In the genomic region with DNA sequence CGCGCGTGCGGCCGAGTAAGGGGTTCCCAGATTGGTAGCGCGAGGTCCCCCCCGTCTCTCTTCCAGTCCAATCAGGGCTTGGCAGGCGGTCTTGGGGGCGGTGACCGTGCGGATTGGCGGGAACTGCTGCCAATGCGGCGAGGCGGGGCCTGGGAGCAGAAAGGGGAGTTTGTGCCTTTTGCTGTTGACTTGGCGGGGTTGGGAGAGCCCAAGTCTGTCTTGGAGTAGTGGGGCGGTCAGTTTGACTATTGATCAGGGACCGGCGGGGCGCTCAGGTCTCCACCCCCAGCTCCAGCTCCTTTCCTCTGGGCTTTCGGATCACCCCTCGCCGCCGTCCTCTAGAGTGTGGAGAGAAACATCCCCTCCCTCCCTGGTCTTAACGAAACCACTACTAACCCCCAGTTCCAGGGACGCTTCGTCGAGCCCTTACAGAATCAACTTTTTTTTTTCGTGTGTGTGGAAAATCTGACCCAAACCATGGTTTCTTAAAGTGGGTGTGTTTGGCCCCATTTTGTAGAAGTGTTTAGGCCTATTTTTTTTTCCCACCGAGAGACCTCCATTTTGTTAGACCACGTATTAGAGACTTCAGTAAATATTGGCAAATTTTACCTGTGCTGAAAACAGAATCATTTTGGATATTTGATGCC, we compare ENCODE assay signal across 7 mouse cellular contexts. TPM values are rescaled to one million over a fixed set of nuclear protein-coding genes. Genes with fewer than 3 reads are reported as not detected.
A peak's percentile ranks its signal among the peaks of the same experiment; 100 is the strongest.
DNase-seq lines count a peak whose midpoint lies in the region; ATAC-seq lines count a peak whose summit lies in the region.

No protein-coding gene starts in this region.

- peak overlapping the region; percentile 47 for H3K4me2 ChIP-seq in embryonic facial prominence, embryonic 11.5 days (ENCODE audit: low read depth, low read length)
- peak overlapping the region; percentile 41; the same call in 1 of the 2 replicates for H3K4me2 ChIP-seq in limb, embryonic 11.5 days (ENCODE audit: low read depth, severe bottlenecking)
- H3K4me2 ChIP-seq in midbrain, embryonic 14.5 days (ENCODE audit: low read length) = peak overlapping the region; percentile 60

- H3K27me3 ChIP-seq in embryonic facial prominence, embryonic 11.5 days (ENCODE audit: control insufficient read depth, insufficient read depth, low read length) = no peaks in the 10 kb centered on the region
- no peaks in the 10 kb centered on the region for H3K27me3 ChIP-seq in limb, embryonic 11.5 days (ENCODE audit: control insufficient read depth, insufficient read depth, low read length)
- no peaks in the 10 kb centered on the region for H3K27me3 ChIP-seq in midbrain, embryonic 14.5 days (ENCODE audit: control insufficient read depth, insufficient read depth, low read length)

- H3K27ac ChIP-seq in embryonic facial prominence, embryonic 11.5 days (replicated peaks; ENCODE audit: low read depth, low read length) = peak overlapping the region; percentile 97
- H3K27ac ChIP-seq in limb, embryonic 11.5 days (replicated peaks; ENCODE audit: low read depth, low read length) = peak overlapping the region; percentile 97
- peak overlapping the region; percentile 99 for H3K27ac ChIP-seq in midbrain, embryonic 14.5 days (replicated peaks; ENCODE audit: low read depth, low read length)

- peak overlapping the region; percentile 76 for H3K4me3 ChIP-seq in embryonic facial prominence, embryonic 11.5 days (ENCODE audit: low read depth, low read length)
- peak overlapping the region; percentile 70 for H3K4me3 ChIP-seq in limb, embryonic 11.5 days (ENCODE audit: low read depth, low read length)
- H3K4me3 ChIP-seq in midbrain, embryonic 14.5 days (replicated peaks; ENCODE audit: low read depth, low read length) = peak overlapping the region; percentile 69

- peak overlapping the region; percentile 90 for H3K9ac ChIP-seq in embryonic facial prominence, embryonic 11.5 days (replicated peaks; ENCODE audit: low read length)
- H3K9ac ChIP-seq in limb, embryonic 11.5 days (ENCODE audit: low read length) = peak overlapping the region; percentile 90
- H3K9ac ChIP-seq in midbrain, embryonic 14.5 days (replicated peaks; ENCODE audit: low read length) = peak overlapping the region; percentile 91

- peaks cover 3% of the 10 kb centered on the region; the same call in 1 of the 2 replicates for H3K36me3 ChIP-seq in embryonic facial prominence, embryonic 11.5 days (replicated peaks; ENCODE audit: control insufficient read depth, insufficient read depth, low read depth, low read length)
- H3K36me3 ChIP-seq in limb, embryonic 11.5 days (ENCODE audit: control insufficient read depth, insufficient read depth, low read length) = no peaks in the 10 kb centered on the region; the same call in 1 of the 2 replicates
- no peaks in the 10 kb centered on the region for H3K36me3 ChIP-seq in midbrain, embryonic 14.5 days (ENCODE audit: control insufficient read depth, insufficient read depth, low read length)

- ATAC-seq in embryonic facial prominence, embryonic 11.5 days (replicated peaks; ENCODE audit: insufficient number of reproducible peaks, low FRiP score, low TSS enrichment, low read depth) = peak; percentile 95
- peak; percentile 78 for ATAC-seq in granulocyte monocyte progenitor cell, adult 5-6 weeks (replicated peaks; ENCODE audit: poor library complexity, severe bottlenecking)
- ATAC-seq in limb, embryonic 11.5 days (ENCODE audit: insufficient number of reproducible peaks, low FRiP score, low TSS enrichment, low read depth) = peak; percentile 95
- ATAC-seq in midbrain, embryonic 14.5 days (ENCODE audit: low FRiP score, low TSS enrichment) = peak; percentile 93

- 0% methylated on average over 31 of the region's 32 CpGs for WGBS in embryonic facial prominence, embryonic 11.5 days
- under 1% methylated on average over 31 of the region's 32 CpGs for WGBS in limb, embryonic 11.5 days
- WGBS in midbrain, embryonic 14.5 days = under 1% methylated on average over 32 of the region's 32 CpGs

- H3K4me1 ChIP-seq in embryonic facial prominence, embryonic 11.5 days (ENCODE audit: control insufficient read depth, insufficient read depth, low read length) = no peaks in the 10 kb centered on the region
- H3K4me1 ChIP-seq in limb, embryonic 11.5 days (ENCODE audit: control insufficient read depth, insufficient read depth, low read length) = no peaks in the 10 kb centered on the region
- peaks cover 7% of the 10 kb centered on the region; the same call in 1 of the 2 replicates for H3K4me1 ChIP-seq in midbrain, embryonic 14.5 days (ENCODE audit: control insufficient read depth, insufficient read depth, low read length)

- DNase-seq in adrenal gland, postnatal 14 days = peak; percentile 99
- DNase-seq in embryonic facial prominence, embryonic 11.5 days (ENCODE audit: low spot score) = peak; percentile 97
- peak; percentile 99 for DNase-seq in kidney, adult 18-20 months
- DNase-seq in limb, embryonic 11.5 days (ENCODE audit: low spot score) = peak; percentile 98
- DNase-seq in midbrain, embryonic 14.5 days = peak; percentile 97
- DNase-seq in spleen, adult 18-20 months = peak; percentile 93 to 95

- no peaks in the 10 kb centered on the region for H3K9me3 ChIP-seq in embryonic facial prominence, embryonic 11.5 days (replicated peaks; ENCODE audit: control insufficient read depth, low read length)
- no peaks in the 10 kb centered on the region for H3K9me3 ChIP-seq in limb, embryonic 11.5 days (ENCODE audit: control insufficient read depth, low read length)
- no peaks in the 10 kb centered on the region for H3K9me3 ChIP-seq in midbrain, embryonic 14.5 days (ENCODE audit: control insufficient read depth, low read length)

RNA-seq across cellular contexts. Expression of a gene that starts 1.0 kb away (rescaled TPM):
- 154 and 173 TPM in 2 replicates for total RNA-seq in adrenal gland, postnatal 14 days (2021)
- polyA plus RNA-seq in embryonic facial prominence, embryonic 11.5 days (2014; fragmentation: Nextera tagmentation; extraction: Ambion mirVana) = 35.7 and 36.3 TPM in 2 replicates
- 176 TPM in 2 replicates for total RNA-seq in granulocyte monocyte progenitor cell, adult 5-6 weeks (2014; fragmentation: Nextera tagmentation)
- total RNA-seq in granulocyte monocyte progenitor cell, adult 5-6 weeks (2017) = 185 and 219 TPM in 2 replicates
- polyA plus RNA-seq in limb, embryonic 11.5 days (2014; fragmentation: Nextera tagmentation; extraction: Ambion mirVana) = 42.7 and 43.7 TPM in 2 replicates
- 48.3 and 54.9 TPM in 2 replicates for polyA plus RNA-seq in midbrain, embryonic 14.5 days (2014; fragmentation: Nextera tagmentation; extraction: Ambion mirVana)

RNA-seq across cellular contexts. Expression of a gene that starts 18.8 kb away (rescaled TPM):
- total RNA-seq in adrenal gland, postnatal 14 days (2021) = 174 and 186 TPM in 2 replicates
- 90.1 and 105 TPM in 2 replicates for polyA plus RNA-seq in embryonic facial prominence, embryonic 11.5 days (2014; fragmentation: Nextera tagmentation; extraction: Ambion mirVana)
- total RNA-seq in granulocyte monocyte progenitor cell, adult 5-6 weeks (2014; fragmentation: Nextera tagmentation) = 128 and 160 TPM in 2 replicates
- 61.3 and 84.4 TPM in 2 replicates for total RNA-seq in granulocyte monocyte progenitor cell, adult 5-6 weeks (2017)
- 94.2 and 99.0 TPM in 2 replicates for polyA plus RNA-seq in limb, embryonic 11.5 days (2014; fragmentation: Nextera tagmentation; extraction: Ambion mirVana)
- polyA plus RNA-seq in midbrain, embryonic 14.5 days (2014; fragmentation: Nextera tagmentation; extraction: Ambion mirVana) = 178 and 234 TPM in 2 replicates

Comparison
In these comparisons a context has a peak if more than half of its experiments do, and no peak if none do; other contexts are left out.
1. Peak in every context shown above with its lines: DNase-seq, ATAC-seq, H3K4me3 ChIP-seq and H3K27ac ChIP-seq.